Mouse (Mus musculus): ENCODE measurements around the gene Cux2.

- TF ChIP-seq CTCF (IDR thresholded peaks at IDR 0.05; ENCODE audit: extremely low read depth, insufficient read depth, insufficient read length, insufficient replicate concordance), result no peak
- TF ChIP-seq POLR2A (IDR thresholded peaks at IDR 0.05; ENCODE audit: low read depth, low read length), result no peak
These were observed 187.9 kb downstream of the Cux2 start for GRCm38 (mm10) chr5:121861964-121862363.

Measured in spleen, adult 2 months (tissue).